Comparison of ENCODE assay signal across 8 mouse cellular contexts in the genomic region with DNA sequence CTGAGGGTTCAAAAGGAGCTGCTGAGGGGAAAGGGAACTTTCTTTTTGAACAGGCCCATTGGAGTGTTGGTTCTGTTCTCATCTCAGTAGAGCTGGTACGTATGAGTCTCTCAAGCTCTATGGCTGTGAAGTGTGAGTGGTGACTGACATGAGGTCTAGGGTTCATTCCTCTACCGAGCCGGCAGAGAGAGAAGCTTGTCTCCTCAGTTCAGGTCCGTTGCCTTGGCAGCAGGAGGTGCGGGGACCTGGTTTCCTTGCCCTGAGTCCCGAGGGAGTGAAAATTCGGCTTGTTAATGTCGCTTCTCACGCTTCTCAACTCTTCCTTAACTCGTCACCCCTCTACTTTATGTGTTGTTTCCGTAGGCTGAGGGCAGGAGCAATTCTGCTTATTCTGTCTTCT. TPM values are rescaled to one million over a fixed set of nuclear protein-coding genes. Genes with fewer than 3 reads are reported as not detected.
A peak's percentile ranks its signal among the peaks of the same experiment; 100 is the strongest.
DNase-seq lines count a peak whose midpoint lies in the region; ATAC-seq and TF ChIP-seq lines count a peak whose summit lies in the region.

No protein-coding gene starts in this region.

- 0 out of 4 replicates have a peak, but pooled peaks cover 0 to 2% of the 10 kb centered on the region in 2 experiments for H3K4me1 ChIP-seq in ES-E14 (ENCODE audit: control insufficient read depth in 2 of 2, insufficient read depth in 2 of 2, low read length in 2 of 2, poor library complexity in 1 of 2)
- H3K4me1 ChIP-seq in embryonic facial prominence, embryonic 10.5 days = peaks cover 24% of the 10 kb centered on the region
- H3K4me1 ChIP-seq in intestine, embryonic 15.5 days (replicated peaks) = peaks cover 4% of the 10 kb centered on the region; the same call in 1 of the 2 replicates
- H3K4me1 ChIP-seq in midbrain, embryonic 10.5 days = peaks cover 23% of the 10 kb centered on the region

- peak overlapping the region; percentile 9; the same call in 1 of the 2 replicates for H3K27ac ChIP-seq in ES-E14 (ENCODE audit: insufficient read depth, low read depth, low read length, poor library complexity, severe bottlenecking)
- H3K27ac ChIP-seq in embryonic facial prominence, embryonic 10.5 days (replicated peaks) = peak overlapping the region; percentile 84
- 0 out of 2 replicates have a peak overlapping the region, but pooled peaks have one; percentile 28 for H3K27ac ChIP-seq in intestine, embryonic 15.5 days
- H3K27ac ChIP-seq in midbrain, embryonic 10.5 days (replicated peaks) = peak overlapping the region; percentile 79

- H3K9ac ChIP-seq in ES-E14 (ENCODE audit: insufficient read depth, low read depth, low read length, poor library complexity, severe bottlenecking) = peak overlapping the region; percentile 81
- H3K9ac ChIP-seq in intestine, embryonic 15.5 days = peak overlapping the region; percentile 60

- peaks cover 1% of the 10 kb centered on the region; the same call in 1 of the 2 replicates for H3K36me3 ChIP-seq in ES-E14 (ENCODE audit: control insufficient read depth, insufficient read depth, low read length, poor library complexity, severe bottlenecking)
- peaks cover 9% of the 10 kb centered on the region for H3K36me3 ChIP-seq in embryonic facial prominence, embryonic 10.5 days (replicated peaks)
- H3K36me3 ChIP-seq in intestine, embryonic 15.5 days = no peaks in the 10 kb centered on the region
- peaks cover 6% of the 10 kb centered on the region for H3K36me3 ChIP-seq in midbrain, embryonic 10.5 days

- H3K4me3 ChIP-seq in ES-E14 (ENCODE audit: insufficient read depth in 1 of 2, low read depth in 1 of 2, low read length in 2 of 2, poor library complexity in 1 of 2, severe bottlenecking in 1 of 2) = peak overlapping the region; percentile 74 to 94
- H3K4me3 ChIP-seq in embryonic facial prominence, embryonic 10.5 days = peak overlapping the region; percentile 92
- H3K4me3 ChIP-seq in intestine, embryonic 15.5 days (replicated peaks) = peak overlapping the region; percentile 70
- H3K4me3 ChIP-seq in midbrain, embryonic 10.5 days = peak overlapping the region; percentile 84

- H3K27me3 ChIP-seq in embryonic facial prominence, embryonic 10.5 days (replicated peaks; ENCODE audit: low read depth, poor library complexity, severe bottlenecking) = no peaks in the 10 kb centered on the region
- H3K27me3 ChIP-seq in intestine, embryonic 15.5 days (replicated peaks) = no peaks in the 10 kb centered on the region
- H3K27me3 ChIP-seq in midbrain, embryonic 10.5 days (ENCODE audit: low read depth, poor library complexity, severe bottlenecking) = peaks cover 4% of the 10 kb centered on the region; the same call in 1 of the 2 replicates

- no peak for ATAC-seq in intestine, embryonic 15.5 days

- peak overlapping the region; percentile 91 for H3K4me2 ChIP-seq in intestine, embryonic 15.5 days (replicated peaks)

- 2% methylated on average over 11 of the region's 11 CpGs for WGBS in embryonic facial prominence, embryonic 10.5 days
- WGBS in intestine, embryonic 15.5 days = under 1% methylated on average over 11 of the region's 11 CpGs
- WGBS in midbrain, embryonic 10.5 days = 3% methylated on average over 11 of the region's 11 CpGs

- DNase-seq in kidney, adult 11 months = peak; percentile 41
- DNase-seq in kidney, adult 18-20 months = no peak
- DNase-seq in ES-E14 (ENCODE audit: low read depth, low spot score) = no peak
- DNase-seq in embryonic facial prominence, embryonic 10.5 days (ENCODE audit: low spot score) = peak; percentile 21
- DNase-seq in midbrain, embryonic 10.5 days (ENCODE audit: low spot score) = no peak
- no peak for DNase-seq in gastrocnemius, postnatal 4 days (ENCODE audit: low spot score in 2 of 2)
- no peak for DNase-seq in layer of hippocampus, adult 9-11 months

- no peaks in the 10 kb centered on the region for H3K9me3 ChIP-seq in ES-E14 (ENCODE audit: control insufficient read depth, insufficient read depth, low read depth, low read length)
- no peaks in the 10 kb centered on the region for H3K9me3 ChIP-seq in embryonic facial prominence, embryonic 10.5 days
- no peaks in the 10 kb centered on the region for H3K9me3 ChIP-seq in intestine, embryonic 15.5 days
- H3K9me3 ChIP-seq in midbrain, embryonic 10.5 days (replicated peaks) = no peaks in the 10 kb centered on the region

- in situ Hi-C loops in ES-E14 (cut with MboI; ENCODE audit: low sequenced_read_pairs in 2 of 2, unreplicated experiment in 2 of 2) = no loop called here

TF ChIP-seq in ES-E14, 5 proteins besides CTCF, POLR2A, EP300 and RAD21:
- TF ChIP-seq HCFC1 (IDR thresholded peaks at IDR 0.05; ENCODE audit: borderline replicate concordance, insufficient read depth, low read length) (no peak), CHD2 (IDR thresholded peaks at IDR 0.05; ENCODE audit: low read depth, low read length) (no peak), ZC3H11A (IDR thresholded peaks at IDR 0.05; ENCODE audit: borderline replicate concordance, low read depth, low read length) (no peak), ZNF384 (IDR thresholded peaks at IDR 0.05; ENCODE audit: low read depth, low read length) (no peak), MAFK (IDR thresholded peaks at IDR 0.05; ENCODE audit: insufficient read depth, low read depth, low read length) (no peak)
TF ChIP-seq in ES-E14: peak in this region for 0.

RNA-seq across cellular contexts. Expression of a gene that starts 0.6 kb away (rescaled TPM):
- total RNA-seq in ES-E14 (2012; rRNA removed) = 10.5 and 13.0 TPM in 2 replicates
- 28.4 and 28.6 TPM in 2 replicates for polyA plus RNA-seq in embryonic facial prominence, embryonic 10.5 days (2016; fragmentation: Nextera tagmentation; extraction: Ambion mirVana)
- 15.2 and 16.9 TPM in 2 replicates for polyA plus RNA-seq in intestine, embryonic 15.5 days (2015; fragmentation: Nextera tagmentation; extraction: Ambion mirVana)
- polyA plus RNA-seq in midbrain, embryonic 10.5 days (2016; fragmentation: Nextera tagmentation; extraction: Ambion mirVana) = 31.4 and 37.4 TPM in 2 replicates
- total RNA-seq in gastrocnemius, postnatal 4 days (2021) = 1 to 10 TPM; 6.1 to 6.7 TPM

RNA-seq across cellular contexts. Expression of a gene that starts 1.0 kb away (rescaled TPM):
- 11.4 and 11.9 TPM in 2 replicates for total RNA-seq in ES-E14 (2012; rRNA removed)
- 16.0 and 18.2 TPM in 2 replicates for polyA plus RNA-seq in embryonic facial prominence, embryonic 10.5 days (2016; fragmentation: Nextera tagmentation; extraction: Ambion mirVana)
- 29.0 and 31.8 TPM in 2 replicates for polyA plus RNA-seq in intestine, embryonic 15.5 days (2015; fragmentation: Nextera tagmentation; extraction: Ambion mirVana)
- 16.5 and 20.2 TPM in 2 replicates for polyA plus RNA-seq in midbrain, embryonic 10.5 days (2016; fragmentation: Nextera tagmentation; extraction: Ambion mirVana)
- total RNA-seq in gastrocnemius, postnatal 4 days (2021) = 10 to 100 TPM; 32.7 to 34.6 TPM

RNA-seq across cellular contexts. Expression of a gene that starts 34.8 kb away (rescaled TPM):
- 15.5 and 20.8 TPM in 2 replicates for total RNA-seq in ES-E14 (2012; rRNA removed)
- 23.3 and 24.6 TPM in 2 replicates for polyA plus RNA-seq in embryonic facial prominence, embryonic 10.5 days (2016; fragmentation: Nextera tagmentation; extraction: Ambion mirVana)
- polyA plus RNA-seq in intestine, embryonic 15.5 days (2015; fragmentation: Nextera tagmentation; extraction: Ambion mirVana) = 21.6 and 23.6 TPM in 2 replicates
- 23.7 and 25.2 TPM in 2 replicates for polyA plus RNA-seq in midbrain, embryonic 10.5 days (2016; fragmentation: Nextera tagmentation; extraction: Ambion mirVana)
- total RNA-seq in gastrocnemius, postnatal 4 days (2021) = 1 to 10 TPM; 8.5 to 8.7 TPM

RNA-seq across cellular contexts. Expression of a gene that starts 42.9 kb away (rescaled TPM):
- total RNA-seq in ES-E14 (2012; rRNA removed) = 0.63 and 1.2 TPM in 2 replicates
- polyA plus RNA-seq in embryonic facial prominence, embryonic 10.5 days (2016; fragmentation: Nextera tagmentation; extraction: Ambion mirVana) = 0.49 and 0.80 TPM in 2 replicates
- polyA plus RNA-seq in intestine, embryonic 15.5 days (2015; fragmentation: Nextera tagmentation; extraction: Ambion mirVana) = 0.52 and 0.80 TPM in 2 replicates
- 0.94 and 1.1 TPM in 2 replicates for polyA plus RNA-seq in midbrain, embryonic 10.5 days (2016; fragmentation: Nextera tagmentation; extraction: Ambion mirVana)
- 1 to 10 TPM in 1 of 2 experiments, under 1 TPM in 1; 0.54 to 1.1 TPM for total RNA-seq in gastrocnemius, postnatal 4 days (2021)

RNA-seq across cellular contexts. Expression of a gene that starts 43.0 kb away (rescaled TPM):
- 6.4 and 6.9 TPM in 2 replicates for total RNA-seq in ES-E14 (2012; rRNA removed)
- 8.1 and 10.0 TPM in 2 replicates for polyA plus RNA-seq in embryonic facial prominence, embryonic 10.5 days (2016; fragmentation: Nextera tagmentation; extraction: Ambion mirVana)
- polyA plus RNA-seq in intestine, embryonic 15.5 days (2015; fragmentation: Nextera tagmentation; extraction: Ambion mirVana) = 37.1 and 39.5 TPM in 2 replicates
- 8.0 and 8.4 TPM in 2 replicates for polyA plus RNA-seq in midbrain, embryonic 10.5 days (2016; fragmentation: Nextera tagmentation; extraction: Ambion mirVana)
- total RNA-seq in gastrocnemius, postnatal 4 days (2021) = 10 to 100 TPM in 1 of 2 experiments, 1 to 10 TPM in 1; 9.9 to 10.9 TPM

Comparison
In these comparisons a context has a peak if more than half of its experiments do, and no peak if none do; other contexts are left out.
1. DNase-seq: peak in kidney, adult 11 months (single experiment) and embryonic facial prominence, embryonic 10.5 days (single experiment); none in kidney, adult 18-20 months (single experiment), ES-E14 (single experiment), midbrain, embryonic 10.5 days (single experiment), gastrocnemius, postnatal 4 days (0 of 2) and layer of hippocampus, adult 9-11 months (single experiment).
2. H3K27ac ChIP-seq: peak in every context shown above with its lines; median percentile 84 in embryonic facial prominence, embryonic 10.5 days; 79 in midbrain, embryonic 10.5 days; 28 in intestine, embryonic 15.5 days; 9 in ES-E14.
3. Peak in every context shown above with its lines, with median percentiles within 50 percentile points of each other: H3K4me3 ChIP-seq.